Mouse (Mus musculus): Measurements from ENCODE around the gene Irak1bp1. TPM values are rescaled to one million over a fixed set of nuclear protein-coding genes. Genes with fewer than 3 reads are reported as not detected.

Irak1bp1 gene
- polyA plus RNA-seq, 1 experiment from 2014 or later = 34.1 TPM

Other genes starting within 250 kb of the Irak1bp1 start
- 96.7 and 105 TPM in 2 replicates for gene Phip, start 146.0 kb downstream of the Irak1bp1 start, polyA plus RNA-seq (2015; fragmentation: Nextera tagmentation; extraction: Ambion mirVana)

Measured in neural tube, embryonic 13.5 days (tissue).